Mouse (Mus musculus): Measurements from ENCODE around the gene Rims3. TPM values are rescaled to one million over a fixed set of nuclear protein-coding genes. Genes with fewer than 3 reads are reported as not detected.

Rims3 gene
- polyA plus RNA-seq, 1 experiment from 2014 or later: 0.51 TPM

DNA sequence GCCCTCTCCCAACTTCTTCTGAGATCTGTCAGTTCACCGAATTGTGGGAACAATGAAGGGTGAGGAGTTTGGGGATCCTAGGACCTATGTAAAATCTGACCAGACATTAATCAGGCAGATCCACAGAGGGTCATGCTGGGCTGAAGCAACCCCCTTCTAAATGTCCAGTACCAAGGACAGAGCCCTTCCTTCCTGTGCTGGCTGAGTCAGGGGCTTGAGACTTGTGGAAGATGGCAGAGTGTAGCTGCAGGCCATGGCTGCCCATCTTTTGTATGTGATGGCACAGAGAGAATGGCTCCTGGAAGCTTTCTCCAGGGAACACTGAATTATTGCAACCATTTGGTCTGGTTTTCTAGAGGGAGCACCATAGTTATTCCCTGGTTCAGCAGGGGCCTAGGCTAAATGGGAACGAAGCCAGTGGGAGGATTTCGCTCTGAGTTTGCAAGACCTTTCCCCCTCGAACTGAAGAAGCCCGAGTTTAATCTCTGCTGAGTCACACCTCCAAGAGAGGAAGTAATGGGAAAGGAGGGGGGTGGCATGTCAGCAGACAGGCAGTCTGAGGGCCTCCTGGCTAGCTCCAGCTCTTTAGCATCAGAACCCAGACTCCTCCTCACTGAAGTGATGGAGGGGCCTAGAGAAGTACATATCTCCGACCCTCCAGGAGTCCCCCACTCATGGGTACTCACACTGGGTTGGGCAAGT is 26.3 kb downstream of the Rims3 start:
- Histone ChIP-seq H3K4me3 (no peak overlapping the region), H3K9me3 (no peaks in the 10 kb centered on the region), H3K4me1 (peaks cover 10% of the 10 kb centered on the region), H3K9ac (no peak overlapping the region), H3K4me2 (no peak overlapping the region), H3K27me3 (replicated peaks) (0 out of 2 replicates have a peak, but pooled peaks cover 7% of the 10 kb centered on the region), H3K27ac (replicated peaks) (no peak overlapping the region), H3K36me3 (no peaks in the 10 kb centered on the region)
- 46% methylated on average over 6 of the region's 6 CpGs for WGBS
- no peak for ATAC-seq (ENCODE audit: extremely low read depth, insufficient number of reproducible peaks, low FRiP score, low TSS enrichment)

GRCm38 (mm10) chr4:120882002-120882625 is 27.5 kb downstream of the Rims3 start:
- 52% methylated on average over 5 of the region's 5 CpGs for WGBS
- no peak for ATAC-seq (ENCODE audit: extremely low read depth, insufficient number of reproducible peaks, low FRiP score, low TSS enrichment)
- Histone ChIP-seq H3K27ac (replicated peaks) (no peak overlapping the region), H3K4me2 (no peak overlapping the region), H3K4me3 (no peak overlapping the region), H3K9me3 (no peaks in the 10 kb centered on the region), H3K4me1 (peaks cover 17% of the 10 kb centered on the region), H3K9ac (no peak overlapping the region), H3K27me3 (replicated peaks) (peaks cover 14% of the 10 kb centered on the region), H3K36me3 (no peaks in the 10 kb centered on the region)

- H3K36me3 ChIP-seq: no peaks in the 10 kb centered on the region
- WGBS: 14% methylated on average over 13 of the region's 13 CpGs
- no peak overlapping the region for H3K4me3 ChIP-seq
- peak overlapping the region; percentile 50 for H3K4me2 ChIP-seq
- H3K9ac ChIP-seq: no peak overlapping the region; the same call in 1 of the 2 replicates
- peaks cover 17% of the 10 kb centered on the region for H3K4me1 ChIP-seq
- no peak overlapping the region for H3K27ac ChIP-seq (replicated peaks)
- peaks cover 17% of the 10 kb centered on the region for H3K27me3 ChIP-seq (replicated peaks)
- ATAC-seq (ENCODE audit: extremely low read depth, insufficient number of reproducible peaks, low FRiP score, low TSS enrichment): no peak
- H3K9me3 ChIP-seq: no peaks in the 10 kb centered on the region
These were observed 30.8 kb downstream of the Rims3 start for GRCm38 (mm10) chr4:120885208-120886120.

DNA sequence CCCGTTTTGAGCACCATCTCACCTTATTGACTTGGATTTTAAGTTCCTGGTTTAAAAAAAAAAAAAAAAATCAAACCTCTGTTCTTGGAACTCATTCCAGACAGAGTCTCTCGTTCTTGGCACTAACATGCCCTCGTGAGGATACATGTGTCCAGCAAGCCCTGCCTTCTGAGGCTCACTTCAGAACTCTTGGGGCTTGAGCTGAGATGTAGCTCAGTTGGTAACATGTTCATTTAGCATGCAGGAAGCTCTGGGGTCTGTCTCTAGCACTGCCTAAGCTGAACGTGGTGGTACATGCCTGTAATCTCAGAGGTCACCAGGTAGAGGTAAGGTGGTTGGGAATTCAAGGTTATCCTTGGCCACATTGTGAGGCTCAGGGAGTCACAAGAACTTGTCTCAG is 31.5 kb downstream of the Rims3 start:
- WGBS: 14% methylated on average over 4 of the region's 4 CpGs
- Histone ChIP-seq H3K9me3 (no peaks in the 10 kb centered on the region), H3K4me3 (no peak overlapping the region), H3K36me3 (no peaks in the 10 kb centered on the region), H3K4me2 (peak overlapping the region; percentile 50), H3K4me1 (peaks cover 17% of the 10 kb centered on the region), H3K9ac (no peak overlapping the region), H3K27ac (replicated peaks) (no peak overlapping the region), H3K27me3 (replicated peaks) (peaks cover 17% of the 10 kb centered on the region)
- ATAC-seq (ENCODE audit: extremely low read depth, insufficient number of reproducible peaks, low FRiP score, low TSS enrichment): no peak

GRCm38 (mm10) chr4:120886811-120887210 is 32.2 kb downstream of the Rims3 start:
- H3K36me3 ChIP-seq: no peaks in the 10 kb centered on the region
- H3K4me2 ChIP-seq: no peak overlapping the region
- H3K4me3 ChIP-seq: no peak overlapping the region
- no peaks in the 10 kb centered on the region for H3K9me3 ChIP-seq
- no peak for ATAC-seq (ENCODE audit: extremely low read depth, insufficient number of reproducible peaks, low FRiP score, low TSS enrichment)
- H3K9ac ChIP-seq: no peak overlapping the region
- H3K4me1 ChIP-seq: peaks cover 17% of the 10 kb centered on the region
- 70% methylated on average over 5 of the region's 5 CpGs for WGBS
- H3K27ac ChIP-seq (replicated peaks): no peak overlapping the region
- H3K27me3 ChIP-seq (replicated peaks): peaks cover 22% of the 10 kb centered on the region

DNA sequence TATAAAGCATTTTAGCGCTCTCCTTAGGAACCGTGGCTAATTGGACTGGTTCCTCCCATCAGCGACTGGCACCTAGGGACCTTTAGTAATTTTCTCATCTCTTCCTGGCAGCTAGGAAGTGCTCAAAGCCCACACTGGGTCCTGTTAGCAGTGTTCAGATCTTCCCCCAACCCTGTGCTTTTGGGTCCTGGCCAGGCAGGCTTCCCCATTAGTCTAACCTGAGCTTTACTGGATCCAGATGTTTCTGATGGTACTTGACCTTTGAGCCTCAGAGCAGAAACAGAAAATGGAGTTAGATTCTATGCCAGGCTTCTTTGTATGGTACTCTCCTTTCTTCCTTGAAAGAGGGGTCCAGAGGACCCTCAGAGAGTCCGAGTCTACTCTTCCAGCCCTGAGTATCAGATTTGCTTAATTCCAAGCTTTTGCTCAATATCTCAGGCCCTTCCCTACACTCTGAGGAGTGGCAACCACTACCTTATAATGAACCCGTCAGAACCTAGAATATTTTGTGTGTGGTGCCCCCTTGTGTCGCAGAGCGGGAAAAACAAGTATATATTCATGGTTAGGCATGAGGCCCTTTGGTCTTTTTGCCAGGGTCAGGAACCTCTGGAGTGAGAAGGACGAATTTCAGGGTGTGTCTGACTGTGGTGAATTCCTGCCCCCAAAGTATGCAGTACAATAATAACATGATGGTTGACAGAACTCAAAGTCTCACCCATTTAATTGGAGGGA is 32.9 kb downstream of the Rims3 start:
- ATAC-seq (ENCODE audit: extremely low read depth, insufficient number of reproducible peaks, low FRiP score, low TSS enrichment): no peak
- Histone ChIP-seq H3K9ac (no peak overlapping the region), H3K4me3 (no peak overlapping the region), H3K4me1 (peaks cover 17% of the 10 kb centered on the region), H3K9me3 (no peaks in the 10 kb centered on the region), H3K27me3 (replicated peaks) (peaks cover 25% of the 10 kb centered on the region), H3K27ac (replicated peaks) (no peak overlapping the region), H3K36me3 (no peaks in the 10 kb centered on the region), H3K4me2 (no peak overlapping the region)
- WGBS: 25% methylated on average over 8 of the region's 8 CpGs

- Histone ChIP-seq H3K27me3 (replicated peaks) (peaks cover 32% of the 10 kb centered on the region), H3K4me3 (no peak overlapping the region), H3K4me2 (no peak overlapping the region), H3K9me3 (no peaks in the 10 kb centered on the region), H3K9ac (no peak overlapping the region), H3K27ac (replicated peaks) (no peak overlapping the region), H3K36me3 (no peaks in the 10 kb centered on the region), H3K4me1 (peaks cover 17% of the 10 kb centered on the region)
- no peak for ATAC-seq (ENCODE audit: extremely low read depth, insufficient number of reproducible peaks, low FRiP score, low TSS enrichment)
- WGBS: 66% methylated on average over 8 of the region's 8 CpGs
These were observed 34.3 kb downstream of the Rims3 start for GRCm38 (mm10) chr4:120888884-120889283.

GRCm38 (mm10) chr4:120890754-120891440 is 36.3 kb downstream of the Rims3 start:
- no peak for ATAC-seq (ENCODE audit: extremely low read depth, insufficient number of reproducible peaks, low FRiP score, low TSS enrichment)
- 65% methylated on average over 11 of the region's 11 CpGs for WGBS
- H3K9ac ChIP-seq: no peak overlapping the region

DNA sequence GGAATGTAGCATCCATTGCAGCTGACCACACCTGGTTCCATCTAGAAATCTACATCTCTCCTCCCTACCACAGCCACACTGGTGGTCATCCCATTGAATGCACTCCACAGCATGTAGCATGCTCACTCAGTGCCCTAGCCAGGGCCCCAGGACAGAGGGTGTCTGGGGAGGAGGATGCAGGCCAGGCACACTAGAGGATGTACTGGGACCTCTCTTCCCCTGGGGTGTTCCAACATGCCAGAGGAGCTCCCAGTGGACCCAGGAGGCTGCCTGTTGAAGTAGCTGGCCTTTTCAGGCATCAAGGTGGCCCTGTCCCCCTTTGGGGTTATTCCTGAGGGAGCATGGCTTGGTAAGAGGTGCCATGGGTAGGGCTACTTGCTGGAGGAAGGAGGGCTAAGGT is 37.3 kb downstream of the Rims3 start:
- Histone ChIP-seq H3K36me3 (no peaks in the 10 kb centered on the region), H3K27ac (replicated peaks) (no peak overlapping the region), H3K9ac (no peak overlapping the region), H3K9me3 (no peaks in the 10 kb centered on the region), H3K4me3 (no peak overlapping the region), H3K4me2 (no peak overlapping the region), H3K4me1 (no peaks in the 10 kb centered on the region), H3K27me3 (replicated peaks) (peaks cover 29% of the 10 kb centered on the region)
- ATAC-seq (ENCODE audit: extremely low read depth, insufficient number of reproducible peaks, low FRiP score, low TSS enrichment): no peak

More at GRCm38 (mm10) chr4:120890754-120891440, 36.3 kb downstream of the Rims3 start:
- peaks cover 34% of the 10 kb centered on the region for H3K27me3 ChIP-seq (replicated peaks)
- no peak overlapping the region for H3K4me3 ChIP-seq
- no peak overlapping the region for H3K4me2 ChIP-seq
- no peak overlapping the region for H3K27ac ChIP-seq (replicated peaks)
- peaks cover 7% of the 10 kb centered on the region for H3K4me1 ChIP-seq
- H3K36me3 ChIP-seq: no peaks in the 10 kb centered on the region
- no peaks in the 10 kb centered on the region for H3K9me3 ChIP-seq

DNA sequence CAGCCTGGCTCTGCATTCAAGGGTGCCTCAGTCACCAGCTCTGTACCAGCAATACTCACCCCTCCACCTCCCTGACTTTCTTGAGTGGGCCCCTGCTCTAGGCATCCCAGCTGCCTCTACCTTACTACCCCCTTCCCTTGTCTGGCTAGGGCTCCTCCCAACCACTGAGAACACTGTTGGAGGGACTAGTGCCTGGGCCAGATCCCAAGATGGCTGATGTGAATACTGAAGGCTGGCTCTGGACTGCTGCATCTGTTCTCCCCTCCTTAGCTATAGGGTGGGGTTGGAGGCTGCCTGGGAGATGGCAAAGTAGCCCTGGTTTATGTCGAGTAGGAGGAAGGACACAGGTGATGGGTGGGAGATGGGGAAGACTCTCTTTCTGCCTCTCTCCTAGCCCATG is 37.9 kb downstream of the Rims3 start:
- WGBS: 42% methylated on average over 1 of the region's 1 CpGs
- H3K4me3 ChIP-seq: no peak overlapping the region
- H3K4me2 ChIP-seq: no peak overlapping the region
- no peaks in the 10 kb centered on the region for H3K9me3 ChIP-seq
- no peaks in the 10 kb centered on the region for H3K4me1 ChIP-seq
- H3K27me3 ChIP-seq (replicated peaks): peaks cover 27% of the 10 kb centered on the region
- no peak for ATAC-seq (ENCODE audit: extremely low read depth, insufficient number of reproducible peaks, low FRiP score, low TSS enrichment)
- no peak overlapping the region for H3K27ac ChIP-seq (replicated peaks)
- H3K9ac ChIP-seq: no peak overlapping the region
- no peaks in the 10 kb centered on the region for H3K36me3 ChIP-seq
